In genomic region chr15:9742172-9742571, GRCm38 (mm10) we compare ENCODE assay signal across 26 mouse cellular contexts. TPM values are rescaled to one million over a fixed set of nuclear protein-coding genes. Genes with fewer than 3 reads are reported as not detected.
DNase-seq lines count a peak whose midpoint lies in the region; ATAC-seq and TF ChIP-seq lines count a peak whose summit lies in the region.
"Had no signal": no experiment of that assay in that cellular context is flagged by ENCODE, and none has a peak within 500 bp of the region (broad histone marks: within the 10 kb centered on the region; RNA-seq: fewer than 3 reads in every experiment).

No protein-coding gene starts in this region.

- 77% methylated on average over 3 of the region's 3 CpGs for WGBS in liver, postnatal 0 days (ENCODE audit: insufficient replicate concordance)
- WGBS in liver, embryonic 11.5 days = 83% methylated on average over 3 of the region's 3 CpGs
- 82% methylated on average over 3 of the region's 3 CpGs for WGBS in bone marrow, adult 2 months
- 81% methylated on average over 3 of the region's 3 CpGs for WGBS in heart, adult 2 months
- 95% methylated on average over 3 of the region's 3 CpGs for WGBS in thymus, adult 2 months

- H3K4me2 ChIP-seq in liver, postnatal 0 days (ENCODE audit: low read depth, low read length) = no peak overlapping the region
- H3K4me2 ChIP-seq in liver, embryonic 11.5 days = no peak overlapping the region
- H3K4me2 ChIP-seq: embryonic facial prominence, embryonic 12.5 days; embryonic facial prominence, embryonic 15.5 days; heart, embryonic 11.5 days; hindbrain, embryonic 12.5 days; hindbrain, embryonic 15.5 days had no signal

- intact Hi-C loops in heart, adult 2 months (cut with DNase I) = no loop called here
- intact Hi-C loops in gastrocnemius, postnatal 36 days (cut with DNase I) = no loop called here

- no peaks in the 10 kb centered on the region for H3K36me3 ChIP-seq in liver, postnatal 0 days (replicated peaks; ENCODE audit: insufficient read depth, low read length)
- no peaks in the 10 kb centered on the region for H3K36me3 ChIP-seq in liver, embryonic 11.5 days (ENCODE audit: control insufficient read depth, insufficient read depth, low read length)
- H3K36me3 ChIP-seq in heart, adult 2 months (ENCODE audit: control insufficient read depth, insufficient read depth, low read length) = no peaks in the 10 kb centered on the region
- H3K36me3 ChIP-seq in thymus, adult 2 months (ENCODE audit: control insufficient read depth, insufficient read depth, low read length) = no peaks in the 10 kb centered on the region
- H3K36me3 ChIP-seq: embryonic facial prominence, embryonic 12.5 days; embryonic facial prominence, embryonic 15.5 days; hindbrain, embryonic 12.5 days; hindbrain, embryonic 15.5 days had no signal

- H3K79me2 ChIP-seq in heart, adult 2 months (replicated peaks; ENCODE audit: control insufficient read depth, insufficient read depth, low read length) = no peaks in the 10 kb centered on the region

- H3K9me3 ChIP-seq in liver, postnatal 0 days (ENCODE audit: low read length) = no peaks in the 10 kb centered on the region
- no peaks in the 10 kb centered on the region for H3K9me3 ChIP-seq in liver, embryonic 11.5 days (ENCODE audit: control insufficient read depth, low read length)
- H3K9me3 ChIP-seq: embryonic facial prominence, embryonic 12.5 days; embryonic facial prominence, embryonic 15.5 days; hindbrain, embryonic 12.5 days; hindbrain, embryonic 15.5 days had no signal

- ATAC-seq in liver, postnatal 0 days = no peak
- no peak for ATAC-seq in liver, embryonic 11.5 days (replicated peaks; ENCODE audit: low FRiP score)
- 0 out of 2 replicates have a peak, but pooled peaks have one; percentile 27 for ATAC-seq in monocyte, adult 5-6 weeks (replicated peaks; ENCODE audit: insufficient number of reproducible peaks, low FRiP score, low TSS enrichment, poor library complexity, severe bottlenecking)
- ATAC-seq in inflammation-experienced regulatory T-cells, adult 6 months = no peak
- ATAC-seq: forebrain, embryonic 14.5 days; forebrain, postnatal 0 days; Patski had no signal

- no peak overlapping the region for H3K27ac ChIP-seq in liver, postnatal 0 days (ENCODE audit: low read depth)
- no peak overlapping the region for H3K27ac ChIP-seq in liver, embryonic 11.5 days (ENCODE audit: low read depth, low read length)
- no peak overlapping the region for H3K27ac ChIP-seq in bone marrow, adult 2 months (ENCODE audit: control insufficient read depth, insufficient read depth, low read depth, low read length, poor library complexity)
- H3K27ac ChIP-seq in heart, adult 2 months = no peak overlapping the region
- H3K27ac ChIP-seq in thymus, adult 2 months (ENCODE audit: control insufficient read depth, insufficient read depth, low read length) = no peak overlapping the region
- H3K27ac ChIP-seq: embryonic facial prominence, embryonic 12.5 days; embryonic facial prominence, embryonic 15.5 days; gastrocnemius, adult 2 months; hindbrain, embryonic 12.5 days; hindbrain, embryonic 15.5 days had no signal

- no peak for TF ChIP-seq EP300 in liver, postnatal 0 days (IDR thresholded peaks at IDR 0.05; ENCODE audit: low read depth)
- no peak for TF ChIP-seq EP300 in heart, adult 2 months (IDR thresholded peaks at IDR 0.05; ENCODE audit: insufficient read depth, low read depth, low read length)

- 0 out of 2 replicates have a peak, but pooled peaks have one; percentile 21 for TF ChIP-seq CTCF in liver, postnatal 0 days (IDR thresholded peaks at IDR 0.05; ENCODE audit: low read depth)
- 0 out of 2 replicates have a peak, but pooled peaks have one; percentile 28 for TF ChIP-seq CTCF in bone marrow, adult 2 months (IDR thresholded peaks at IDR 0.05; ENCODE audit: control insufficient read depth, insufficient read depth, low read length)
- no peak for TF ChIP-seq CTCF in heart, adult 2 months (IDR thresholded peaks at IDR 0.05)
- TF ChIP-seq CTCF in thymus, adult 2 months (IDR thresholded peaks at IDR 0.05; ENCODE audit: borderline replicate concordance, control insufficient read depth, extremely low read depth, insufficient read depth, low read length, poor library complexity) = no peak

- TF ChIP-seq POLR2A in bone marrow, adult 2 months (IDR thresholded peaks at IDR 0.05; ENCODE audit: borderline replicate concordance, control insufficient read depth, low read depth, low read length) = no peak
- TF ChIP-seq POLR2A in heart, adult 2 months (IDR thresholded peaks at IDR 0.05; ENCODE audit: insufficient read depth, low read depth, low read length) = no peak
- no peak for TF ChIP-seq POLR2A in thymus, adult 2 months (IDR thresholded peaks at IDR 0.05; ENCODE audit: control insufficient read depth, extremely low read depth, insufficient read depth, low read length, poor library complexity)

- H3K4me1 ChIP-seq in liver, postnatal 0 days (ENCODE audit: insufficient read depth) = no peaks in the 10 kb centered on the region
- H3K4me1 ChIP-seq in liver, embryonic 11.5 days (replicated peaks; ENCODE audit: control insufficient read depth, insufficient read depth, low read length) = no peaks in the 10 kb centered on the region
- H3K4me1 ChIP-seq in bone marrow, adult 2 months (ENCODE audit: control insufficient read depth, insufficient read depth, low read length) = no peaks in the 10 kb centered on the region
- H3K4me1 ChIP-seq in heart, adult 2 months (ENCODE audit: control insufficient read depth, insufficient read depth, low read length) = no peaks in the 10 kb centered on the region
- H3K4me1 ChIP-seq in thymus, adult 2 months (replicated peaks; ENCODE audit: control insufficient read depth, insufficient read depth, low read length) = no peaks in the 10 kb centered on the region
- H3K4me1 ChIP-seq: embryonic facial prominence, embryonic 12.5 days; embryonic facial prominence, embryonic 15.5 days; hindbrain, embryonic 12.5 days; hindbrain, embryonic 15.5 days had no signal

- DNase-seq in liver, postnatal 0 days = no peak
- no peak for DNase-seq in liver, embryonic 11.5 days (ENCODE audit: low spot score)
- no peak for DNase-seq in heart, adult 2 months
- DNase-seq in thymus, adult 2 months = no peak
- DNase-seq in gastrocnemius, postnatal 36 days = no peak
- DNase-seq: adrenal gland, postnatal 10 days; adrenal gland, postnatal 36 days; B cell, adult 2 months; cerebellum, adult 11 months; cerebellum, adult 2 months; cerebellum, adult 9-11 months; cerebellum, postnatal 25 days; forebrain, postnatal 0 days; gastrocnemius, adult 2 months; gastrocnemius, postnatal 14 days; heart, adult 18-20 months had no signal

- H3K27me3 ChIP-seq in liver, postnatal 0 days (ENCODE audit: insufficient read depth, low read length) = no peaks in the 10 kb centered on the region
- H3K27me3 ChIP-seq in liver, embryonic 11.5 days (replicated peaks; ENCODE audit: control insufficient read depth, insufficient read depth, low read length) = no peaks in the 10 kb centered on the region
- H3K27me3 ChIP-seq in heart, adult 2 months (ENCODE audit: control insufficient read depth, insufficient read depth, low read length) = no peaks in the 10 kb centered on the region
- H3K27me3 ChIP-seq in thymus, adult 2 months (ENCODE audit: control insufficient read depth, insufficient read depth, low read length) = no peaks in the 10 kb centered on the region
- H3K27me3 ChIP-seq: embryonic facial prominence, embryonic 12.5 days; embryonic facial prominence, embryonic 15.5 days; hindbrain, embryonic 12.5 days; hindbrain, embryonic 15.5 days; Patski had no signal

- no peak overlapping the region for H3K9ac ChIP-seq in liver, postnatal 0 days (replicated peaks)
- no peak overlapping the region for H3K9ac ChIP-seq in liver, embryonic 11.5 days (ENCODE audit: low read depth, low read length)
- no peak overlapping the region for H3K9ac ChIP-seq in heart, adult 2 months (ENCODE audit: low read depth, low read length)
- H3K9ac ChIP-seq: embryonic facial prominence, embryonic 12.5 days; embryonic facial prominence, embryonic 15.5 days; forebrain, postnatal 0 days; hindbrain, embryonic 12.5 days; hindbrain, embryonic 15.5 days had no signal

- no peak overlapping the region for H3K4me3 ChIP-seq in liver, postnatal 0 days (ENCODE audit: low read depth, low read length)
- no peak overlapping the region for H3K4me3 ChIP-seq in liver, embryonic 11.5 days (ENCODE audit: low read depth, low read length)
- H3K4me3 ChIP-seq in bone marrow, adult 2 months (replicated peaks; ENCODE audit: control insufficient read depth, low read depth, low read length) = no peak overlapping the region
- no peak overlapping the region for H3K4me3 ChIP-seq in heart, adult 2 months
- H3K4me3 ChIP-seq in thymus, adult 2 months (ENCODE audit: control insufficient read depth, insufficient read depth, low read length) = no peak overlapping the region
- H3K4me3 ChIP-seq: embryonic facial prominence, embryonic 12.5 days; embryonic facial prominence, embryonic 15.5 days; gastrocnemius, adult 2 months; hindbrain, embryonic 12.5 days; hindbrain, embryonic 15.5 days had no signal

RNA-seq across cellular contexts. Expression of gene Spef2, which starts 6.5 kb away (rescaled TPM):
- 0.12 and 0.20 TPM in 2 replicates for polyA plus RNA-seq in liver, postnatal 0 days (2015; fragmentation: Nextera tagmentation; extraction: Ambion mirVana)
- 0.13 TPM in 1 of 2 replicates, not detected in the other for polyA plus RNA-seq in liver, embryonic 11.5 days (2014; fragmentation: Nextera tagmentation; extraction: Ambion mirVana)
- polyA plus RNA-seq in bone marrow, adult 2 months (2011; ENCODE audit: insufficient read depth, insufficient read length, low replicate concordance, missing spikeins) = 0.90 and 2.5 TPM in 2 replicates
- total RNA-seq in monocyte, adult 5-6 weeks (2017) = 0.39 TPM in 1 of 3 replicates, not detected in the others
- under 1 TPM; 0.09 to 0.10 TPM for total RNA-seq in heart, adult 2 months (2021)
- polyA plus RNA-seq in heart, adult 2 months (2012; rRNA removed) = 0.03 and 0.04 TPM in 2 replicates
- polyA plus RNA-seq in inflammation-experienced regulatory T-cells, adult 6 months (2017; shearing (Covaris generic)) = 1 to 10 TPM; 1.3 to 2.5 (median 1.8) TPM
- 0.17 and 0.18 TPM in 2 replicates for polyA plus RNA-seq in thymus, adult 2 months (2012; rRNA removed)
- total RNA-seq in gastrocnemius, postnatal 36 days (2021) = not detected

Comparison
In these comparisons a context has a peak if more than half of its experiments do, and no peak if none do; other contexts are left out.
1. CTCF ChIP-seq: peak in liver, postnatal 0 days (single experiment) and bone marrow, adult 2 months (single experiment); none in heart, adult 2 months (single experiment) and thymus, adult 2 months (single experiment).